Mouse (Mus musculus) CH12.LX (cell line): ENCODE results near the gene Thap8.

ENCODE experiments used
- CTCF ChIP-seq, 2 experiments: IDR thresholded peaks in 1 of 2; conservative IDR thresholded peaks in 1 of 2; 2 replicates each; pipeline ENCODE4 v1.5.1; 2011 to 2012; ENCODE audit warnings: low read depth in 2 of 2, low read length in 2 of 2, improper control_type of control experiment in 1 of 2, inconsistent platforms in 1 of 2, mild to moderate bottlenecking in 1 of 2, moderate library complexity in 1 of 2
- ELF1 ChIP-seq: IDR thresholded peaks from 2 replicates; pipeline ENCODE4 v1.6.1; 2014; ENCODE audit warnings: low read depth, mild to moderate bottlenecking, inconsistent platforms, low read length, improper control_type of control experiment
- EP300 ChIP-seq: IDR thresholded peaks from 2 replicates; pipeline ENCODE4 v1.6.1; 2011; ENCODE audit warnings: low read length, improper control_type of control experiment
- ETS1 ChIP-seq: conservative IDR thresholded peaks from 2 replicates; pipeline ENCODE4 v1.6.1; 2012; ENCODE audit warnings: low read depth, mild to moderate bottlenecking, inconsistent platforms, low read length, improper control_type of control experiment, moderate library complexity
- HCFC1 ChIP-seq: IDR thresholded peaks from 2 replicates; pipeline ENCODE4 v1.6.1; 2012; ENCODE audit warnings: low read depth, mild to moderate bottlenecking, inconsistent platforms, low read length, improper control_type of control experiment
- JUND ChIP-seq: conservative IDR thresholded peaks from 2 replicates; pipeline ENCODE4 v1.6.1; 2011; ENCODE audit warnings: low read depth, low read length, improper control_type of control experiment
- NELFE ChIP-seq: IDR thresholded peaks from 2 replicates; pipeline ENCODE4 v1.6.1; 2011; ENCODE audit warnings: low read depth, low read length, improper control_type of control experiment
- POLR2A ChIP-seq: IDR thresholded peaks from 2 replicates; pipeline ENCODE4 v1.6.1; 2011; ENCODE audit warnings: low read depth, mild to moderate bottlenecking, improper control_type of control experiment, low read length
- SIN3A ChIP-seq: IDR thresholded peaks from 2 replicates; pipeline ENCODE4 v1.6.1; 2012; ENCODE audit warnings: low read length, improper control_type of control experiment, inconsistent platforms
- SMC3 ChIP-seq: IDR thresholded peaks from 2 replicates; pipeline ENCODE4 v1.6.1; 2011; ENCODE audit warnings: low read depth, low read length, improper control_type of control experiment
- USF1 ChIP-seq: IDR thresholded peaks from 2 replicates; pipeline ENCODE4 v1.6.1; 2014; ENCODE audit warnings: low read depth, mild to moderate bottlenecking, inconsistent platforms, low read length, improper control_type of control experiment
- ZNF384 ChIP-seq: IDR thresholded peaks from 2 replicates; pipeline ENCODE4 v1.6.1; 2012; ENCODE audit warnings: low read depth, low read length, improper control_type of control experiment, inconsistent platforms

- TF ChIP-seq POLR2A (no peak), ZNF384 (no peak), CTCF (conservative IDR thresholded peaks at IDR 0.05 in 1 of 2, IDR thresholded peaks at IDR 0.05 in 1 of 2; ENCODE audit: low read depth in 2 of 2, low read length in 2 of 2) (no peak), ELF1 (no peak), EP300 (no peak), ETS1 (no peak), SIN3A (no peak), USF1 (no peak), NELFE (no peak), HCFC1 (no peak), JUND (no peak), SMC3 (no peak)
Measured at GRCm38 (mm10) chr7:30310136-30310535, 30.2 kb downstream of the Thap8 start.
